Mouse (Mus musculus) erythroid progenitor cell, adult 5-6 weeks (primary cell): ENCODE data around the gene Dapl1. TPM values are rescaled to one million over a fixed set of nuclear protein-coding genes. Genes with fewer than 3 reads are reported as not detected.

ENCODE experiments used
- ATAC-seq: replicated peaks from 2 replicates; pipeline ENCODE4 v1.8.0; 2016; ENCODE audit warnings: moderate number of reproducible peaks, mild to moderate bottlenecking, moderate TSS enrichment, inconsistent platforms; ENCODE audit not compliant: poor library complexity, low FRiP score, severe bottlenecking
- total RNA-seq, 2 experiments: library from RNA; stranded (forward) in 1 of 2; stranded (reverse) in 1 of 2; fragments of 150-400 nt in 1 of 2; fragments of 186-747, 209-891 nt in 1 of 2; gene quantifications; 2 replicates each; pipeline versions ENCODE4 v1.2.3 to v1.2.4; 2015 to 2017; ENCODE audit warnings: low replicate concordance in 2 of 2

Dapl1 gene
- total RNA-seq, 2 experiments from 2014 or later, result not detected

- ATAC-seq, result no peak
Measured at GRCm38 (mm10) chr2:59530811-59531210, 46.4 kb downstream of the Dapl1 start.

- no peak for ATAC-seq
Measured at GRCm38 (mm10) chr2:59532999-59533398, 48.5 kb downstream of the Dapl1 start.

GRCm38 (mm10) chr2:59533504-59533903 is 49.1 kb downstream of the Dapl1 start:
- ATAC-seq, result no peak

- no peak for ATAC-seq
Measured at GRCm38 (mm10) chr2:59533971-59534748, 49.7 kb downstream of the Dapl1 start.

- ATAC-seq, result no peak
Measured at GRCm38 (mm10) chr2:59536958-59537357, 52.5 kb downstream of the Dapl1 start.

- no peak for ATAC-seq
Measured at GRCm38 (mm10) chr2:59538031-59538430, 53.6 kb downstream of the Dapl1 start.

- no peak for ATAC-seq
Measured at GRCm38 (mm10) chr2:59539796-59540195, 55.3 kb downstream of the Dapl1 start.

GRCm38 (mm10) chr2:59541121-59541887 is 56.9 kb downstream of the Dapl1 start:
- 0 out of 2 replicates have a peak, but pooled peaks have one; percentile 52 for ATAC-seq

GRCm38 (mm10) chr2:59543543-59544065 is 59.2 kb downstream of the Dapl1 start:
- ATAC-seq, result no peak

GRCm38 (mm10) chr2:59544237-59544909 is 59.9 kb downstream of the Dapl1 start:
- no peak for ATAC-seq

GRCm38 (mm10) chr2:59545001-59545400 is 60.5 kb downstream of the Dapl1 start:
- no peak for ATAC-seq

GRCm38 (mm10) chr2:59547369-59548099 is 63.1 kb downstream of the Dapl1 start:
- no peak for ATAC-seq

GRCm38 (mm10) chr2:59552784-59553183 is 68.3 kb downstream of the Dapl1 start:
- ATAC-seq, result no peak

GRCm38 (mm10) chr2:59554373-59554940 is 70.0 kb downstream of the Dapl1 start:
- no peak for ATAC-seq

Other genes with a start within 250 kb of the Dapl1 start
- gene Tanc1, start 127.4 kb downstream of the Dapl1 start, total RNA-seq (2015; ENCODE audit: low replicate concordance), result 0.36 and 0.84 TPM in 2 replicates
- 0.45 and 2.7 TPM in 2 replicates for gene Tanc1, start 127.4 kb downstream of the Dapl1 start, total RNA-seq (2017; ENCODE audit: low replicate concordance)